Mouse (Mus musculus) heart, postnatal 0 days (tissue): Measurements from ENCODE around the gene Wdr19. TPM values are rescaled to one million over a fixed set of nuclear protein-coding genes. Genes with fewer than 3 reads are reported as not detected.
A peak's percentile ranks its signal among the peaks of the same experiment; 100 is the strongest.

Source experiments
- ATAC-seq: fragments of 200-750 bp; cut with Nextera tagmentation; 2 replicates; pipeline ENCODE4 v1.8.0; 2017; ENCODE audit warnings: low read depth, moderate number of reproducible peaks, moderate library complexity; ENCODE audit not compliant: insufficient read depth
- DNase-seq: peaks from one replicate; pipeline ENCODE4 v3.0.0-alpha.2; 2016; ENCODE audit warnings: low spot score
- H3K27ac ChIP-seq: fragments of 300-500 bp; sonication (generic); 2 replicates; pipeline ENCODE4 v1.5.1; 2014; ENCODE audit warnings: low read depth, mild to moderate bottlenecking
- H3K27me3 ChIP-seq: fragments of 300-500 bp; sonication (generic); 2 replicates; pipeline ENCODE4 v1.6.1; 2014; ENCODE audit warnings: low read length, mixed read lengths; ENCODE audit not compliant: control insufficient read depth, insufficient read depth
- H3K36me3 ChIP-seq: fragments of 300-500 bp; sonication (generic); replicated peaks from 2 replicates; pipeline ENCODE4 v1.6.1; 2014; ENCODE audit warnings: low read length, mixed read lengths; ENCODE audit not compliant: control insufficient read depth, insufficient read depth
- H3K4me1 ChIP-seq: fragments of 300-500 bp; sonication (generic); 2 replicates; pipeline ENCODE4 v1.6.1; 2014; ENCODE audit warnings: antibody characterized with exemption; ENCODE audit not compliant: control insufficient read depth, insufficient read depth
- H3K4me2 ChIP-seq: fragments of 300-500 bp; sonication (generic); 2 replicates; pipeline ENCODE4 v1.6.1; 2014; ENCODE audit warnings: low read depth, mild to moderate bottlenecking, low read length, moderate library complexity
- H3K4me3 ChIP-seq: fragments of 300-500 bp; sonication (generic); 2 replicates; pipeline ENCODE4 v1.5.1; 2014; ENCODE audit warnings: low read depth, low read length
- H3K9ac ChIP-seq: fragments of 300-500 bp; sonication (generic); replicated peaks from 2 replicates; pipeline ENCODE4 v1.6.1; 2014; ENCODE audit warnings: low read depth, low read length, mixed read lengths
- H3K9me3 ChIP-seq: fragments of 300-500 bp; sonication (generic); replicated peaks from 2 replicates; pipeline ENCODE4 v1.6.1; 2016; ENCODE audit warnings: low read length; ENCODE audit not compliant: control insufficient read depth
- CTCF ChIP-seq: IDR thresholded peaks from 2 replicates; pipeline ENCODE4 v1.5.1; 2016; ENCODE audit warnings: antibody characterized with exemption, control low read depth, low read depth
- EP300 ChIP-seq: IDR thresholded peaks from 2 replicates; pipeline ENCODE4 v1.6.1; 2016; ENCODE audit warnings: antibody characterized with exemption, low read depth
- WGBS: fragments of 180-500 bp; shearing (Covaris S2); extraction: QIAGEN DNeasy Blood & Tissue Kit; methylation state at CpG from one replicate; pipeline ENCODE4 v1.1.7; 2014; 5-methylcytosine and 5-hydroxymethylcytosine counted together
- polyA plus RNA-seq: library from polyadenylated mRNA; unstranded; fragments of >200 nt; fragmentation: Nextera tagmentation; extraction: Ambion mirVana; gene quantifications from 2 replicates; pipeline ENCODE4 v1.2.1, GENCODE M21; 2015
- total RNA-seq: library from RNA; depleted of rRNA; stranded (reverse); fragments of >200 nt; gene quantifications from 2 replicates; pipeline ENCODE4 v1.2.3, GENCODE M21; 2014; ENCODE audit warnings: low replicate concordance

Gene Wdr19
- total and polyA plus RNA-seq, 2 experiments from 2014 or later, result 2.3 to 3.9 TPM

DNA sequence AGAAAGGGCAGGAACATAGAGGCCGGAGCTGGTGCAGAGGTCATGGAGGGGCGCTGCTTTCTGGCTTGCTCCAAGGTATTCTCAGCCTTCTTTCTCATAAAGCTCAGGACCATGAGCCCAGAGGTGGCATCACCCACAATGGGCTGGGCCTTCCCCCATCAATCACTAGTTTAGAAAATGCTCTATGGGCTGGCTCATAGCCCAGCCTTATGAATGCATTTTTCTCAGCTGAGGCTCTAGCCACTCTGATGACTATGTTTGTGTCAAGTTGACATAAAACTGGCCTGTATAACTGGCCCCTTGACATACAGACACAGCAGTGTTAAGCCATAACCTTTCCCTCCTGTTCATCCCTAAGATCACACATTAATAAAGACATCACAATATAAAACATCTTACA, 5.2 kb downstream of the Wdr19 start:
- no peak overlapping the region for H3K27ac ChIP-seq
- H3K27me3 ChIP-seq, result no peaks in the 10 kb centered on the region
- DNase-seq (no peak), ATAC-seq (0 out of 2 replicates have a peak, but pooled peaks have one; percentile 17)
- TF ChIP-seq EP300 (no peak), CTCF (no peak)
- WGBS, result 90% methylated on average over 2 of the region's 2 CpGs
- H3K4me2 ChIP-seq, result no peak overlapping the region
- H3K9ac ChIP-seq, result no peak overlapping the region
- peaks cover 4% of the 10 kb centered on the region; the same call in 1 of the 2 replicates for H3K4me1 ChIP-seq
- H3K36me3 ChIP-seq, result no peaks in the 10 kb centered on the region
- no peak overlapping the region for H3K4me3 ChIP-seq
- H3K9me3 ChIP-seq, result no peaks in the 10 kb centered on the region

GRCm38 (mm10) chr5:65213321-65213720, 13.8 kb downstream of the Wdr19 start:
- peak; percentile 86 for TF ChIP-seq CTCF
- no peak for TF ChIP-seq EP300

GRCm38 (mm10) chr5:65217305-65218269, 18.1 kb downstream of the Wdr19 start:
- Histone ChIP-seq H3K4me3 (no peak overlapping the region), H3K27me3 (no peaks in the 10 kb centered on the region), H3K9me3 (no peaks in the 10 kb centered on the region), H3K4me2 (no peak overlapping the region), H3K9ac (no peak overlapping the region), H3K4me1 (no peaks in the 10 kb centered on the region), H3K36me3 (no peaks in the 10 kb centered on the region), H3K27ac (no peak overlapping the region)
- ATAC-seq (no peak), DNase-seq (no peak)
- no peak for TF ChIP-seq EP300
- TF ChIP-seq CTCF, result no peak
- 83% methylated on average over 11 of the region's 11 CpGs for WGBS

More at GRCm38 (mm10) chr5:65213321-65213720, 13.8 kb downstream of the Wdr19 start:
- Histone ChIP-seq H3K9me3 (no peaks in the 10 kb centered on the region), H3K27me3 (no peaks in the 10 kb centered on the region), H3K4me2 (no peak overlapping the region), H3K4me3 (no peak overlapping the region), H3K9ac (no peak overlapping the region), H3K4me1 (no peaks in the 10 kb centered on the region), H3K36me3 (no peaks in the 10 kb centered on the region), H3K27ac (no peak overlapping the region)
- ATAC-seq, result no peak; the same call in 1 of the 2 replicates
- WGBS, result 23% methylated on average over 7 of the region's 7 CpGs
- DNase-seq, result peak; percentile 46

DNA sequence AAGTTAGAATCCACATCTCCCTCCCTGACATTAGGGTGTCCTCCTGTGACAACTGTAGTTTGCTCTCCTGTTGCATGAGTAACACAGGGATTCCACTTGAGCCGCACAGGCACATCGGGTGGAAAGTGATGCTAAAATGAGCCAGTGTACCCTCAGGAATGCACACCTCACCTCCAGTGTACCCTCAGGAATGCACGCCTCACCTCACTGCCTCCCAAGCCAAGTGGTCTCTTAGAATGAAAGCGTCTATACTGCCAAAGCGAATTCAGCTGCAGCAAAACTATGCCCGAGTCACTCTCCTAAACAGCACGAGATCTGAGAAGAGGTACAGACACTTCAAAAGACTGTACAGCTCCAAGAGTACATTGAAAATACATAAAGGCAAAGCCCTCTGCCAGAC, 21.5 kb downstream of the Wdr19 start:
- no peaks in the 10 kb centered on the region for H3K9me3 ChIP-seq
- H3K4me3 ChIP-seq, result no peak overlapping the region
- ATAC-seq, result no peak
- WGBS, result 45% methylated on average over 7 of the region's 7 CpGs
- H3K4me1 ChIP-seq, result no peaks in the 10 kb centered on the region
- no peak overlapping the region for H3K27ac ChIP-seq
- DNase-seq, result no peak
- no peaks in the 10 kb centered on the region; the same call in 1 of the 2 replicates for H3K36me3 ChIP-seq
- H3K4me2 ChIP-seq, result no peak overlapping the region
- H3K27me3 ChIP-seq, result no peaks in the 10 kb centered on the region
- no peak overlapping the region for H3K9ac ChIP-seq
- no peak for TF ChIP-seq EP300
- no peak for TF ChIP-seq CTCF

DNA sequence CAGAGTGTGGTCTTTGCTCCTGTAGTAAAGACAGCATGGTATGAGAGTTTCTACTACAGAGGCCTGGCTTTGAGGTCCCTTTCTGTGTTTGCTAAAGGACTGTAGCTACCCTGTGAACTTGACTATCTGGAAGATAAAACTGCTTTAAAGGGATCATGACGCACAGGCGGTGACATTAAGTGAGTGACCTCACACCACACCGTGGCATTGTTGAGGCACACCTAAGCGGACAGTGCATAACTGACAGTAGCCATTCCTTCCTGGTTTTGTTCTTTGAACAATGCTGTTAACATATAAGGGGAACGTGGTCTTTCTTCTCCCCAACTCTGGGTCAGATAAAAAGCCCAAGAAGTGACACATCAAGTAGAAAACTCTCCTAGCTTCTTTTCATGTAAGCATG, 24.6 kb downstream of the Wdr19 start:
- Histone ChIP-seq H3K27me3 (no peaks in the 10 kb centered on the region), H3K27ac (no peak overlapping the region), H3K9me3 (no peaks in the 10 kb centered on the region), H3K36me3 (peaks cover 13% of the 10 kb centered on the region; the same call in 1 of the 2 replicates), H3K4me1 (no peaks in the 10 kb centered on the region), H3K4me2 (no peak overlapping the region), H3K9ac (no peak overlapping the region), H3K4me3 (no peak overlapping the region)
- DNase-seq (no peak), ATAC-seq (no peak)
- 54% methylated on average over 5 of the region's 5 CpGs for WGBS
- TF ChIP-seq CTCF (no peak), EP300 (no peak)
